Mouse (Mus musculus): ENCODE data around the gene Furin. TPM values are rescaled to one million over a fixed set of nuclear protein-coding genes. Genes with fewer than 3 reads are reported as not detected.

The Furin gene
- total and polyA plus RNA-seq, 3 experiments = 13.7 to 32.3 TPM; not detected in 1

DNA sequence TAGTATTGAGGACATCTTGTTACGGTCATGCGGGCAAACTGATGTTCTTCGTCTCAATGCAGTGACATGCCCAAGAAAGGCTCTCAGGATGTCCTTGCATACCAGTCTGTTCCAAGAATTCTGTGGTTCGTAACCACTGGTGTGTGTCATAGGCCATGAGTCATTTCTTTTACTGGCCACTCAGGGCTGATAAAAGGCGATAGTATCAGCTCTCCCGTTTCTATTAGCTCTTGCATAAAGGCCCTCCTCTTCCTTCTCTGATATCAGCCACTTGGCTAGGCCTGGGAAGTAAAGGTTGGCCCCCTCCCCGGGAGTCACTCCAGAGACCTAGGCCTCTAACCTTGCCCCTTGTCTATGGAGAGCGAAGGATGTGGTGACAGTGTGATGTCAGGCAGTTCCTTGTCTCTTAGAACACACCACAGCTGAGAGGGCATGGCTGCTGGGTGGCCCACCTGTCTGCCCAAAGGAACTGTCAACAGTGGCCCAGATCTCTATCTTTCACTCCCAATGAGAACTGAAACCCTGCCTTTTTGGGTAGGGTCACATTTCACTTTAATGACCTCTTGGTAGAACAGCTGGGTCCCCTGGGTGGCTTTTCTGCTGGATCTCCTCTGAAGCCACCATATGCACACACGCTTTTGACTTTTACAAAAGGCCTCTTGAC is 29.7 kb downstream of the Furin start:
- peak; percentile 79 for DNase-seq (ENCODE audit: low read depth, low spot score)
- no peaks in the 10 kb centered on the region for H3K27me3 ChIP-seq (ENCODE audit: control insufficient read depth in 1 of 2, insufficient read depth in 2 of 2, low read length in 2 of 2)
- peak overlapping the region; percentile 92 for H3K27ac ChIP-seq (ENCODE audit: control insufficient read depth, low read depth, low read length)
- H3K9ac ChIP-seq (ENCODE audit: control insufficient read depth, low read depth, low read length, poor library complexity, severe bottlenecking) = peak overlapping the region; percentile 63
- peaks cover 8 to 36% of the 10 kb centered on the region in 2 experiments for H3K4me1 ChIP-seq (ENCODE audit: control insufficient read depth in 1 of 2, insufficient read depth in 2 of 2, low read length in 2 of 2)
- peaks cover 3% of the 10 kb centered on the region; the same call in 1 of the 2 replicates for H3K79me2 ChIP-seq (ENCODE audit: control insufficient read depth, insufficient read depth, low read length, poor library complexity)
- peaks cover 0 to 31% of the 10 kb centered on the region in 2 experiments; a peak in 2 of 4 replicates for H3K36me3 ChIP-seq (ENCODE audit: control insufficient read depth in 1 of 2, insufficient read depth in 2 of 2, low read length in 2 of 2)
- H3K9me3 ChIP-seq (replicated peaks; ENCODE audit: insufficient read depth, low read length) = no peaks in the 10 kb centered on the region
- H3K4me3 ChIP-seq (ENCODE audit: control insufficient read depth in 1 of 2, insufficient read depth in 1 of 2, low read depth in 2 of 2, low read length in 2 of 2) = peak overlapping the region in 1 of 2 experiments; percentile 15; a peak in 2 of 4 replicates
- no peak for TF ChIP-seq MXI1 (IDR thresholded peaks at IDR 0.05; ENCODE audit: low read depth, low read length)
- peak; percentile 91 for TF ChIP-seq GATA1 (IDR thresholded peaks at IDR 0.05; ENCODE audit: low read depth, low read length)
- TF ChIP-seq SMC3 (IDR thresholded peaks at IDR 0.05; ENCODE audit: low read depth, low read length) = no peak
- TF ChIP-seq POLR2AphosphoS2 (IDR thresholded peaks at IDR 0.05; ENCODE audit: low read length) = no peak
- TF ChIP-seq NELFE (IDR thresholded peaks at IDR 0.05; ENCODE audit: low read depth, low read length) = no peak
- TF ChIP-seq E2F4 (IDR thresholded peaks at IDR 0.05; ENCODE audit: borderline replicate concordance, low read depth, low read length) = no peak
- peak; percentile 45; the same call in 1 of the 2 replicates for TF ChIP-seq TBP (IDR thresholded peaks at IDR 0.05; ENCODE audit: low read depth, low read length)
- TF ChIP-seq ZKSCAN1 (IDR thresholded peaks at IDR 0.05; ENCODE audit: low read depth, low read length) = no peak
- TF ChIP-seq EP300 (IDR thresholded peaks at IDR 0.05; ENCODE audit: low read depth in 1 of 2, low read length in 2 of 2) = peak; percentile 78 to 88
- TF ChIP-seq NRF1 (IDR thresholded peaks at IDR 0.05; ENCODE audit: insufficient read depth, low read depth, low read length, poor library complexity, severe bottlenecking) = no peak
- TF ChIP-seq MAZ (IDR thresholded peaks at IDR 0.05; ENCODE audit: low read depth, low read length) = no peak; the same call in 1 of the 2 replicates
- no peak for TF ChIP-seq USF1 (IDR thresholded peaks at IDR 0.05; ENCODE audit: low read depth, low read length)
- TF ChIP-seq GABPA (IDR thresholded peaks at IDR 0.05; ENCODE audit: low read depth, low read length) = no peak
- no peak for TF ChIP-seq MYC (IDR thresholded peaks at IDR 0.05; ENCODE audit: low read depth, low read length)
- peak in 1 of 2 experiments; percentile 36; a peak in 1 of 4 replicates for TF ChIP-seq POLR2A (IDR thresholded peaks at IDR 0.05; ENCODE audit: control insufficient read depth in 1 of 2, insufficient read depth in 1 of 2, low read depth in 1 of 2, low read length in 2 of 2, poor library complexity in 1 of 2)
- 0 out of 2 replicates have a peak, but pooled peaks have one; percentile 30 for TF ChIP-seq RCOR1 (IDR thresholded peaks at IDR 0.05; ENCODE audit: low read depth, low read length)
- no peak for TF ChIP-seq CHD1 (IDR thresholded peaks at IDR 0.05; ENCODE audit: low read depth, low read length)
- TF ChIP-seq KAT2A (conservative IDR thresholded peaks at IDR 0.05; ENCODE audit: low read depth, low read length) = no peak
- TF ChIP-seq ZNF384 (IDR thresholded peaks at IDR 0.05; ENCODE audit: low read depth, low read length) = no peak
- peak; percentile 54 for TF ChIP-seq SIN3A (IDR thresholded peaks at IDR 0.05; ENCODE audit: low read length)
- no peak for TF ChIP-seq UBTF (IDR thresholded peaks at IDR 0.05; ENCODE audit: borderline replicate concordance, insufficient read depth, low read depth, low read length)
- no peak for TF ChIP-seq POLR2AphosphoS5 (IDR thresholded peaks at IDR 0.05; ENCODE audit: borderline replicate concordance, low read depth, low read length)
- peak; percentile 29; the same call in 1 of the 2 replicates for TF ChIP-seq TAL1 (IDR thresholded peaks at IDR 0.05; ENCODE audit: low read length)
- no peak for TF ChIP-seq BHLHE40 (IDR thresholded peaks at IDR 0.05; ENCODE audit: borderline replicate concordance, low read depth, low read length)
- TF ChIP-seq USF2 (IDR thresholded peaks at IDR 0.05; ENCODE audit: borderline replicate concordance in 1 of 2, insufficient read depth in 1 of 2, low read depth in 1 of 2, low read length in 2 of 2) = no peak
- no peak for TF ChIP-seq ZMIZ1 (IDR thresholded peaks at IDR 0.05; ENCODE audit: low read depth, low read length)
- no peak for TF ChIP-seq ZC3H11A (IDR thresholded peaks at IDR 0.05; ENCODE audit: low read depth, low read length)
- TF ChIP-seq TCF12 (IDR thresholded peaks at IDR 0.05; ENCODE audit: low read depth, low read length) = peak; percentile 29; the same call in 1 of the 2 replicates
- TF ChIP-seq JUND (IDR thresholded peaks at IDR 0.05; ENCODE audit: low read depth, low read length) = peak; percentile 81
- no peak for TF ChIP-seq MEF2A (IDR thresholded peaks at IDR 0.05; ENCODE audit: extremely low read depth, insufficient replicate concordance, low read depth, low read length, poor library complexity, severe bottlenecking)
- TF ChIP-seq ETS1 (IDR thresholded peaks at IDR 0.05; ENCODE audit: low read depth, low read length) = peak; percentile 88
- TF ChIP-seq RAD21 (IDR thresholded peaks at IDR 0.05; ENCODE audit: low read depth, low read length) = no peak
- TF ChIP-seq MYB (IDR thresholded peaks at IDR 0.05; ENCODE audit: low read depth, low read length) = no peak
- TF ChIP-seq CTCF (IDR thresholded peaks at IDR 0.05 in 2 of 3, conservative IDR thresholded peaks at IDR 0.05 in 1 of 3; ENCODE audit: control insufficient read depth in 1 of 3, insufficient read depth in 1 of 3, low read depth in 2 of 3, low read length in 3 of 3, poor library complexity in 1 of 3, severe bottlenecking in 1 of 3) = no peak
- TF ChIP-seq CHD2 (IDR thresholded peaks at IDR 0.05; ENCODE audit: low read length) = no peak
- no peak for TF ChIP-seq HCFC1 (IDR thresholded peaks at IDR 0.05; ENCODE audit: low read depth, low read length)

Measured in MEL (cell line).